Mouse (Mus musculus) intestine, embryonic 16.5 days (tissue): ENCODE data around the gene Ak2. TPM values are rescaled to one million over a fixed set of nuclear protein-coding genes. Genes with fewer than 3 reads are reported as not detected.

Experiments
- ATAC-seq: fragments of 200-750 bp; cut with Nextera tagmentation; 2 replicates; pipeline ENCODE4 v1.8.0; 2017; ENCODE audit warnings: moderate TSS enrichment, moderate library complexity
- H3K27ac ChIP-seq: fragments of 300-500 bp; sonication (generic); 2 replicates; pipeline ENCODE4 v1.5.1; 2014; ENCODE audit warnings: mild to moderate bottlenecking, low read length
- H3K27me3 ChIP-seq: fragments of 300-500 bp; sonication (generic); replicated peaks from 2 replicates; pipeline ENCODE4 v1.6.1; 2014; ENCODE audit warnings: low read length, control low read depth, mixed read lengths; ENCODE audit not compliant: control insufficient read depth, insufficient read depth
- H3K36me3 ChIP-seq: fragments of 300-500 bp; sonication (generic); 2 replicates; pipeline ENCODE4 v1.6.1; 2014; ENCODE audit warnings: low read length, control low read depth; ENCODE audit not compliant: control insufficient read depth, insufficient read depth
- H3K4me1 ChIP-seq: fragments of 300-500 bp; sonication (generic); 2 replicates; pipeline ENCODE4 v1.6.1; 2014; ENCODE audit warnings: low read length, control low read depth, mixed read lengths; ENCODE audit not compliant: control insufficient read depth, insufficient read depth
- H3K4me2 ChIP-seq: fragments of 300-500 bp; sonication (generic); 2 replicates; pipeline ENCODE4 v1.6.1; 2014; ENCODE audit warnings: low read depth, low read length, control low read depth
- H3K4me3 ChIP-seq: fragments of 300-500 bp; sonication (generic); 2 replicates; pipeline ENCODE4 v1.5.1; 2014; ENCODE audit warnings: mild to moderate bottlenecking, low read length
- H3K9ac ChIP-seq: fragments of 300-500 bp; sonication (generic); 2 replicates; pipeline ENCODE4 v1.6.1; 2014; ENCODE audit warnings: low read depth, low read length
- H3K9me3 ChIP-seq: fragments of 300-500 bp; sonication (generic); 2 replicates; pipeline ENCODE4 v1.6.1; 2016; ENCODE audit warnings: low read length, control low read depth; ENCODE audit not compliant: control insufficient read depth
- WGBS: fragments of 180-500 bp; shearing (Covaris S2); extraction: QIAGEN DNeasy Blood & Tissue Kit; methylation state at CpG from one replicate; pipeline ENCODE4 v1.1.7; 2014; 5-methylcytosine and 5-hydroxymethylcytosine counted together
- polyA plus RNA-seq: library from polyadenylated mRNA; unstranded; fragments of >200 nt; fragmentation: Nextera tagmentation; extraction: Ambion mirVana; gene quantifications from 2 replicates; pipeline ENCODE4 v1.2.1, GENCODE M21; 2015

Gene Ak2
- polyA plus RNA-seq, 1 experiment from 2014 or later: 343 TPM

GRCm38 (mm10) chr4:128970417-128970807 lies 21.3 kb upstream of the Ak2 start:
- Histone ChIP-seq H3K4me3 (no peak overlapping the region), H3K36me3 (no peaks in the 10 kb centered on the region), H3K4me2 (no peak overlapping the region), H3K9me3 (no peaks in the 10 kb centered on the region), H3K27ac (no peak overlapping the region), H3K9ac (no peak overlapping the region), H3K4me1 (0 out of 2 replicates have a peak, but pooled peaks cover 4% of the 10 kb centered on the region), H3K27me3 (no peaks in the 10 kb centered on the region)
- 76% methylated on average over 7 of the region's 8 CpGs for WGBS
- no peak for ATAC-seq

GRCm38 (mm10) chr4:128971065-128971694 lies 20.6 kb upstream of the Ak2 start:
- H3K27ac ChIP-seq: no peak overlapping the region
- H3K4me3 ChIP-seq: no peak overlapping the region
- H3K27me3 ChIP-seq: no peaks in the 10 kb centered on the region
- no peaks in the 10 kb centered on the region for H3K9me3 ChIP-seq
- no peaks in the 10 kb centered on the region for H3K36me3 ChIP-seq
- 42% methylated on average over 14 of the region's 14 CpGs for WGBS
- no peak overlapping the region for H3K9ac ChIP-seq
- ATAC-seq: peak; percentile 34
- H3K4me1 ChIP-seq: 0 out of 2 replicates have a peak, but pooled peaks cover 4% of the 10 kb centered on the region
- no peak overlapping the region for H3K4me2 ChIP-seq

- Histone ChIP-seq H3K9me3 (no peaks in the 10 kb centered on the region), H3K36me3 (no peaks in the 10 kb centered on the region), H3K27me3 (no peaks in the 10 kb centered on the region), H3K4me2 (no peak overlapping the region), H3K4me1 (peaks cover 6% of the 10 kb centered on the region; the same call in 1 of the 2 replicates), H3K9ac (no peak overlapping the region), H3K27ac (no peak overlapping the region), H3K4me3 (no peak overlapping the region)
- no peak for ATAC-seq
- 87% methylated on average over 8 of the region's 8 CpGs for WGBS
These were observed 17.1 kb upstream of the Ak2 start for GRCm38 (mm10) chr4:128974677-128975076.

- peaks cover 9% of the 10 kb centered on the region; the same call in 1 of the 2 replicates for H3K4me1 ChIP-seq
- no peak for ATAC-seq
- H3K36me3 ChIP-seq: no peaks in the 10 kb centered on the region
- 75% methylated on average over 4 of the region's 4 CpGs for WGBS
- H3K9ac ChIP-seq: no peak overlapping the region
- no peak overlapping the region for H3K4me3 ChIP-seq
- H3K27me3 ChIP-seq: no peaks in the 10 kb centered on the region
- no peak overlapping the region for H3K27ac ChIP-seq
- H3K4me2 ChIP-seq: no peak overlapping the region
- H3K9me3 ChIP-seq: no peaks in the 10 kb centered on the region
These were observed 15.2 kb upstream of the Ak2 start for GRCm38 (mm10) chr4:128976577-128976976.

- Histone ChIP-seq H3K4me2 (no peak overlapping the region), H3K9me3 (no peaks in the 10 kb centered on the region)
- 72% methylated on average over 3 of the region's 3 CpGs for WGBS
These were observed 14.5 kb upstream of the Ak2 start for GRCm38 (mm10) chr4:128977217-128977616.

GRCm38 (mm10) chr4:128978634-128979033 lies 13.1 kb upstream of the Ak2 start:
- H3K4me3 ChIP-seq: no peak overlapping the region
- peaks cover 9% of the 10 kb centered on the region; the same call in 1 of the 2 replicates for H3K4me1 ChIP-seq
- no peaks in the 10 kb centered on the region for H3K27me3 ChIP-seq
- peak; percentile 45 for ATAC-seq
- peak overlapping the region; percentile 54 for H3K27ac ChIP-seq
- H3K9ac ChIP-seq: no peak overlapping the region
- WGBS: 27% methylated on average over 1 of the region's 1 CpGs
- no peaks in the 10 kb centered on the region for H3K36me3 ChIP-seq
- H3K9me3 ChIP-seq: no peaks in the 10 kb centered on the region
- no peak overlapping the region for H3K4me2 ChIP-seq

More at GRCm38 (mm10) chr4:128977217-128977616, 14.5 kb upstream of the Ak2 start:
- Histone ChIP-seq H3K27ac (no peak overlapping the region), H3K4me3 (no peak overlapping the region), H3K27me3 (no peaks in the 10 kb centered on the region), H3K36me3 (no peaks in the 10 kb centered on the region), H3K9ac (no peak overlapping the region), H3K4me1 (peaks cover 9% of the 10 kb centered on the region; the same call in 1 of the 2 replicates)
- no peak for ATAC-seq

GRCm38 (mm10) chr4:128980890-128981832 lies 10.6 kb upstream of the Ak2 start:
- ATAC-seq: no peak
- H3K27me3 ChIP-seq: no peaks in the 10 kb centered on the region
- WGBS: 79% methylated on average over 12 of the region's 12 CpGs
- H3K4me1 ChIP-seq: peaks cover 9% of the 10 kb centered on the region; the same call in 1 of the 2 replicates
- H3K9me3 ChIP-seq: no peaks in the 10 kb centered on the region
- H3K4me2 ChIP-seq: no peak overlapping the region
- H3K36me3 ChIP-seq: no peaks in the 10 kb centered on the region
- no peak overlapping the region for H3K4me3 ChIP-seq
- no peak overlapping the region for H3K9ac ChIP-seq
- H3K27ac ChIP-seq: no peak overlapping the region

- no peaks in the 10 kb centered on the region for H3K27me3 ChIP-seq
- H3K27ac ChIP-seq: no peak overlapping the region
- H3K4me2 ChIP-seq: no peak overlapping the region
- no peak for ATAC-seq
- no peaks in the 10 kb centered on the region for H3K36me3 ChIP-seq
- 65% methylated on average over 11 of the region's 11 CpGs for WGBS
- H3K9me3 ChIP-seq: no peaks in the 10 kb centered on the region
- H3K4me1 ChIP-seq: peaks cover 9% of the 10 kb centered on the region; the same call in 1 of the 2 replicates
- H3K9ac ChIP-seq: no peak overlapping the region
- H3K4me3 ChIP-seq: no peak overlapping the region
These were observed 10.0 kb upstream of the Ak2 start for GRCm38 (mm10) chr4:128981833-128982180.

- 44% methylated on average over 2 of the region's 2 CpGs for WGBS
- peaks cover 9% of the 10 kb centered on the region; the same call in 1 of the 2 replicates for H3K4me1 ChIP-seq
- H3K4me3 ChIP-seq: no peak overlapping the region
These were observed 8.6 kb upstream of the Ak2 start for GRCm38 (mm10) chr4:128983151-128983550.

More at GRCm38 (mm10) chr4:128983151-128983550, 8.6 kb upstream of the Ak2 start:
- no peaks in the 10 kb centered on the region for H3K27me3 ChIP-seq
- H3K9ac ChIP-seq: no peak overlapping the region
- no peaks in the 10 kb centered on the region for H3K36me3 ChIP-seq
- H3K9me3 ChIP-seq: no peaks in the 10 kb centered on the region
- no peak overlapping the region for H3K4me2 ChIP-seq
- ATAC-seq: no peak
- H3K27ac ChIP-seq: peak overlapping the region; percentile 29; the same call in 1 of the 2 replicates
